Mouse (Mus musculus) left cerebral cortex, adult 9 months (tissue): Measurements from ENCODE around the gene Mrpl48.
A peak's percentile ranks its signal among the peaks of the same experiment; 100 is the strongest.
"Not testable (repeated sequence)": the region's sequence is repeated elsewhere in the genome, so short reads cannot be mapped to it uniquely, and the experiment has no call there.

Experiments
- DNase-seq, 2 experiments: peaks; one replicate each; pipeline ENCODE4 v3.0.0; 2022; ENCODE audit warnings: low spot score in 2 of 2

The Mrpl48 gene

DNA sequence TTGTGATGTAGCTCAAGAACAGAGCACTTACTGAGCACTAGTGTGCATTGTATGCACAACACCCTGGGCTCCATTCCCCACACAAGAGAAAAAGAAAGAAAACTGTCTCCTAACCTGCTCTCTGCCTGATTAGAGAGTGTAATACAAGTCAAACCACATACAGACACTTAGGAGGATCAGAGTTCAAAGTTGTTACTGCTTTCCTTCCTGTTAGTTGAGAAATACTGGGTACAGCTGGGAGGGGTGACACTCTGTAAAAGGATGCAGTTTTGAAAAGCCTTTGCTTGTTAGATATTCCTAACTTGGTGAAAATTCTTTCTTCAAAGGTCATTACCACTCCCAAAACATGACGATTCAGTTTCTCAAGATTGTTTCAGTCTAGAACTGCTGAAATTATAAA, 18.3 kb downstream of the Mrpl48 start:
- DNase-seq, result no peak

DNA sequence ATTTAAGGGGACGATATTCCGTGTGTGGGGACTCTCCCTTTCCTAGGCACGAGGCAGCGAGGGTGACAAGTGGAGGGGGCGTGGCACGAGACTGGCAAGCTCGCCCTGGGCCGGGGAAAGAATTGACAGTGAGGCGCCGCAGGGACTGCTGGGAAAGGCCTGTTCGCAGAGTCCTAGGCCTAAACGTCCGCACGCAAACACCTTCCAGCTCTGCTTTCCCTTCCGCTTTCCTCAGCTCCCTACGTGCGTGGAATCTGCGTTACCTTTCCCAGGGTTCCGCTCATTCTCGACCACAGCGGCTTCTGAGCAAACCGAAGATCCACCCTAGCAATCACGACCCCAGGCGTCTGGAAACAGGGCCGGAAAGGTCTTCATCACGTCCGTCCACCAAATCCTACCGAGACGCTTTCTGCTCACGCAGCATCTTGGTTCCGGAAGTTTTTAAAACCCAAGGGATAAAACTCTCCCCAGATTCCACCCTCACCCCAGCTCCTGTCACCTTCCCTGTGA, 25.3 kb downstream of the Mrpl48 start:
- peak; percentile 73 to 91 for DNase-seq

DNA sequence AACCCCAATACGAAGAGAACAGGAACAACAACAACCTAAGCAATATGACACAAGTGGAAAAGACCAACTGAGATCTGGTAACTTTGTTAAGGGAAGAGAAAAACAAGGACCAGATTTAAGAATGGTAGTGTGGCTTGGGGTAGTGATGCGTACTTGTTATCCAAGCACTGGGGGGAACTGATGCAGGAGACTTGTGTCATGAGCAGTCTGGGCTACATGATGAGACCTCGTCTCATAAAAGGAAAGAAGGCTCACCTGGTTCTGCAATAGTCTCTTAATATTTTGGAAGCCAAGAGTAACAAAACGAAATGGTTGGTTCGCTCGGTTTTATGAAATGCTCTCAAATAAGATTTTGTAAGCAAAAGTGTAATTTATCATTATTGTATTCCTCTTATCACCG, 25.9 kb downstream of the Mrpl48 start:
- DNase-seq, result no peak

DNA sequence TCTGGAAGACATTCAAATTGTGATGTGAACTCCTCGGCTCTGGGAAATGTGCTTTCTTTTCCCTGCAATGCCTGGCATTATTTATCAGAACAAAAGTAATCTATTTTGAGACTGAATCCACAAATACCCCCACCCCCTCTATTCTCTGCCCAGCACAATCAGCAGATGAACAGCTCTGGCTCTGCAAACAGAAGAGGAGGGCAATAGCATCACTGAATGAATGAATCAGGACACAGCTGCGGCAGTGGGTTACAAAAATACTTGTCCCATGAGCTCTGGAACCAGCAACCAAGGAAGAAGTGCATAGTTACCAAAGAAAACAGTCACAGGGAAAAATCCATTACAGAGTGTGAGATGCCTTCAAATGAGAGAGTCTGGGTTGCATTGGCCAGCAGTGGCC, 29.3 kb downstream of the Mrpl48 start:
- DNase-seq, result peak; percentile 30 to 42

DNA sequence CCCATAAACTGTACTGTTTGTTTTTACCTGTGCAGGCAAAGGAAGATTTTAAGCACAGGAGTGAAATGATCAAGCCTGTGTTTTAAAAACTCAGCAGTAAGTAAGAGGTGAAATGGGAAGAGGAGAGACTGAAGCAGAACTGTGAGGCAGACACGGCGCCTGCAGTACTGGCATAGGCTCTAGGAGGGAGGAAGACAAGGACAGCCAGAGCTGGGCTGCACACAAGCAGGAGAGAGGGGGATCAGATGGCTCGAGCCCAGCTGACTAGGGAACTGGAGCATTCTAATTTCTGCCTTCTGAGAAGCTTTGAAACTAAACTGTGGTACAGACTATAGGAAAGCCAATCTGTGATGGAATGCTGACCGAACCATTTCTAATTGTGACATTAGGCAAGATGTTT, 35.4 kb downstream of the Mrpl48 start:
- no peak for DNase-seq

DNA sequence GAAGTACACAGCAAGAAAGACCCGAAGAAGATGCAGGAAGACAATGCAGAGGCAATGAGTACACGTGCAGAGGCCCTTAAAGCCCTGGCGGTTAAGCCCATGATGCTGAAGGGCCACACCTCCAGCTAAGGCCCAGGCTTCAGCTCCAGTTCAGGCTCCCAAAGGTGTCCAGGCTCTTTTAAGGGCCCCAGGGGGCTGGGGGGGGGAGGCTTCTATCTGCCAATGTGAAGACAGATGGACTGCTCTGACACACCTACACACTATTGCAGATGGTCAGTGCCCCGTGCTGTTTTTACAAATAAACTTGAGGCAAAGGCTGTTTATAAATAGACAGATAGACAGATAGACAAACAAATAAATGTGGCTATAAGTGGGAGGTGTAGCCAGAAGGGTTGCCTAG, 36.0 kb downstream of the Mrpl48 start:
- no peak for DNase-seq

DNA sequence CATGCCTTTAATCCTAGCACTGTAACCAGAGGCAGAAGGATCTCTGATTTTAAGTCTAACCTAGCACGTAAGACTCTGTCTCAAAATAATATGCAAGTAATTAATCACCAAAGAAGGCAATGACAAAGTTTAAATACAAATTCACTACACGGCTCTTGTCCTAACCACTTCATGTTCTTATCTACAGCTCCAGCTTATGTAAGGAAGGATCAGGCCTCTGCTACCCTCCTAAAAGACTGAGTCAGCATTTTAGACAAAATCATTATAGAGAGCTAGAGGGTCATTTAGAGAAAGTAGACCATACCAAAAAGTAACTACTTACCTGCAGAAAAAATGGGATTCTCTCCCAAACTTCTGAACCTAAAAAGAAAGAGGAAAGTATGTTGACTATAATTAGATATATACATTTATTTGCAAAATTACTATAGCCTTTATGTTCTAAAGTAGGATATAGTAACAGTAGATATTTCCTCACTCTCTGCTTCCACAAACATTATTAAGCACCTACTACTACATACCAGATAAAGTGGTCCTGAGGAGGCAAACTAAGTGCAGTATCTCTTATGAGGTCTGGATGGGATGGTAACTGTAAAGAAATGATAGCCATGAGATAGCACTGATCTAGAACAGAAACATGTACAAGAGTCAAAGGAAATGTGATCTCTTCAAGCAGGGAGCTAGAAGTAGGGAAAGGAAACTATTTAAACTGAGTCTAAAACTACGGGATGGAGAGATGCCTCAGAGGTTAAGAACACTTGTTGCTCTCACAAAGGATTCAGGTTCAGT, 37.0 kb downstream of the Mrpl48 start:
- no peak for DNase-seq

DNA sequence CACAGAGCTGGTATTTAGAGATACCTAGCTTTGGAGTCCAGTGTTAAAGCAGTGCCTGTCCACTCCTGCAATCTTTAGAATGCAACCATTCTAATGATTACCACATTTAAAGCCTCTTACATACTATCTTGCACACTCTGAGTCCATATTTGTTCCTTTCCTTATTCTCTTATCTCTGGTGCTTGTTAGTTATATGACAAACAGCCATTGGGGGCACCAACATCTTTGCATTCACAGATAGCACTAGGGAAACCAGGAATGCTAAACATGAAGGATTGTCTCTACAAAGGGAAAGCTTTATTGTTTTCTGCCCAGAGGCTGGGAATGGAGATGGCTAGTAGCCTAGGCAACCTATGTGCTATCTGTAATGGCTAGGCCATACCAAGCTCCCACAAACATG, 38.2 kb downstream of the Mrpl48 start:
- DNase-seq, result no peak

DNA sequence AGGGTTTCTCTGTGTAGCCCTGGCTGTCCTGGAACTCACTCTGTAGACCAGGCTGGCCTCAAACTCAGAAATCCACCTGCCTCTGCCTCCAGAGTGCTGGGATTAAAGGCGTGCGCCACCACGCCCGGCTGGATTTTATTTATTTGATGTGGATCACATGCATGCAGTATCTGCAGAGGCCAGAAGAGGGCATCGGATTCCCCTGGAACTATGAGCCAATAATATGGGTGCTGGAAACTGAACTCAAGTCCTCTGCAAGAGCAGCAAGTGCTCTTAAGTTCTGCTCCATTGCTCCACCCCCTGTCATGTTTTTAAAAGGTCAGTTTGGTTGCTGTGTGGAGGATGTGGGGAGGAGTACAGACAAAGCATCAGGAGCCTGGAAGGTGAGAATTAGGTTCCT, 40.9 kb downstream of the Mrpl48 start:
- DNase-seq, result not testable (repeated sequence)

DNA sequence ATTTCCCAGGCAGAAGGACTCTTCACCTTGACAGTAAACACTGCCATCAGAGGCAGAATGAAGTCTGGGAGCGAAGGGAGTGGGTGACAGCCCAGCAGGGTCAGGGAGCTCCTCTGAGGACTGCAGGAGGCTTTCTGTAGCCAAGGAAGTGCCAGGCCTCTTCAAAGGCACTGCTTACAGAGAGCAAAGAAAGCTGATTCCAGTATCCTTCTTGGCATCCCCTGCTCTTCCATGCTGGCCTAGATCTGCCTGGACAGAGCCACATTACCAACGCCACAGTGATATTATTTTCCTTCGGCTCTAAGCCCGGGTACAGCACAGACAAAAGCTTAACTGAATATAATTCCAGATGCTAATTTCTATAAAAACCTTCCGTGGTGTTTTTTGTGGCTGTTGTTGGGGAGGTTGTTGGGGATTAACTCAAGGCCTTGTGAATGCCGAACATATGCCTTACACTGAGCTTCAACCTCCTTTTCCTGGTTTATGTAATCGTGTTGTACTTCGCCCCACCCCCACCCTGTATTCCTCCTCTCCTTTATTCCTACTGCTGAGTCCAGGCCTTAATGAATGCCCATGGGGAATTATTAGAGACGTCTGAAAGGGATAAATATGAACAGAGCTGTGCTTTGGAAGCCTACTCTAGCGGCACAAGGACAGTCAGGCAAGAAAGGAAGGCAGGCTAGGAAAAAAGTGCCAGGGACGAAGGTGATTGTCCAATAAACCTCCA, 46.1 kb downstream of the Mrpl48 start:
- peak in 1 of 2 experiments; percentile 13 for DNase-seq

DNA sequence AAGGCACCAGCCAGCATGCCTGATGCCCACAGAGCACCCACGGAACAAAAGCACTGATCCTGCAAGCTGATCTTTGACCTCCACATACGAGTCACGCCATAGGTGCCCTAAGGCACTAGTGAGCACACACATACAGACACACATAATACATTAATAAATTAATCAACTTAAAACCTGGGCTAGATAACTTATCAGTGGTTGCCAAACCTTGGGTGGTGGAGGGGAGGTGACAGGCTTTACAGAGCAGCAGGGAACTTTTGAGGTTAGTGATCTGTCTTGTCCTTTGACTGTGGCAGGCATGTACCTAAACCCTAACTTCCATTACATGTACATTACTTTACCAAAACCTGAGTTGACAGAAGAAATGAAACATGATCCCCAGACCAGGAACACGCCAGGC, 48.8 kb downstream of the Mrpl48 start:
- DNase-seq, result no peak

DNA sequence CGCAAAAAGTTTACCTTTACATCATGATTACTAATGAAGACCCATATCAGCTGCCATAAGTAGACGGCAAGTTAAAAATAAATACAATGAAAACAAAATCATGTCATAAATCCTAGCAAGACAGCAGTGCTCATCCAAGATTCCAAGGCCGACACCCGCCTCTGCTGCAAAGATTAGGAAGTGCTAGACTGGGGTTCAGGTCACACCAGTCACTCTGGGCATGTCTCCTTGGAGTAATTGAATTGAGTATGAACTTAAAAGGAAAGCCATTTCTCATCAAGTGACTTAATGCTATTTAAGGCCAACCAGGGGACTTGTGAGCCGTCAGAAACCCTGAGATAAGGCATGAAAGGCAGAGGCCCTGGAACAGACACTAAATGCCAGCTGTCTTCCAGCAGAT, 50.9 kb downstream of the Mrpl48 start:
- no peak for DNase-seq

DNA sequence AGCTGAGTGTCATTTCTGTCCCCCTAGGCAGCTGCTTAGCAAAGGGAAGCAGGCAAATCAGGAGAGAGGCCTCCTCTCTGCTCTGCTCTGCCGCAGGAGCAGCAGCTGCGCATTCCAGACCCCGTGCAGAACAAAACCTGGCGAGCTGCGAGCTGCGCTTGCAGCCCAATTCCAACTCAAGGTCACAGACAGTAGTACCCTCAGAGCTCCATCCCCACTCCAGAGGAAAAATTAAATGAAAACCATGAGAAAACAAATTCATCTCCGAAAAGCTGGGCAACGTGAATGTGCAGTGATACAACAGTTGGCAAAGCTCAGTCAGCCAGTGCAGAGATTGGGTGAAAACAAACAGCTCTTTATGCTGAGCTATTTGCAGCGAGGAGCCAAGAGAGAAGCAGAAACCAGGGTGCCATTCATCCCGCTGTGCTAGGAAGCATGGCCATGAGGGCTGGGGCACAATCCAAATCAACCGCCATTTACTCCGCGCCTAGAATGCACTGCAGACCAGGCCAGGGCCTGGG, 52.6 kb downstream of the Mrpl48 start:
- DNase-seq, result peak; percentile 60 to 72

DNA sequence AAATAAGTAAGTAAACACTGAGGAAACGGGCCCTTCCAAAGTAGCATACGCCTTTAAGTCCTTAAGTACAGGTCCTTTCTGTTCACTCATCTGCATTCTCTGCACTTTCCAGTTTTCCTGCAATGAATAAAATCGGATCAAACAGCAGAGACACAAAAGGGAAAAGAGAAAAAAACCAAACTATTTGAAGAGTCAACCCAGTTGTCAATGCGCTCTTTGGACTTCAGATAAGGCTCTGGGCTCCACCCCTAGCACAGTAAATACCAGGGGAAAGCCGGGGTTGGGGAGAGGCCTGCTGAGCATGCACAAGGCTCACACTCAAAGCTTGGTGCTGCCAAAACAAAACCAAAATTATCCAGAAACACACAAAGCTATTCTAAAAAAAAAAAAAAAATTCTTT, 53.2 kb downstream of the Mrpl48 start:
- no peak for DNase-seq

DNA sequence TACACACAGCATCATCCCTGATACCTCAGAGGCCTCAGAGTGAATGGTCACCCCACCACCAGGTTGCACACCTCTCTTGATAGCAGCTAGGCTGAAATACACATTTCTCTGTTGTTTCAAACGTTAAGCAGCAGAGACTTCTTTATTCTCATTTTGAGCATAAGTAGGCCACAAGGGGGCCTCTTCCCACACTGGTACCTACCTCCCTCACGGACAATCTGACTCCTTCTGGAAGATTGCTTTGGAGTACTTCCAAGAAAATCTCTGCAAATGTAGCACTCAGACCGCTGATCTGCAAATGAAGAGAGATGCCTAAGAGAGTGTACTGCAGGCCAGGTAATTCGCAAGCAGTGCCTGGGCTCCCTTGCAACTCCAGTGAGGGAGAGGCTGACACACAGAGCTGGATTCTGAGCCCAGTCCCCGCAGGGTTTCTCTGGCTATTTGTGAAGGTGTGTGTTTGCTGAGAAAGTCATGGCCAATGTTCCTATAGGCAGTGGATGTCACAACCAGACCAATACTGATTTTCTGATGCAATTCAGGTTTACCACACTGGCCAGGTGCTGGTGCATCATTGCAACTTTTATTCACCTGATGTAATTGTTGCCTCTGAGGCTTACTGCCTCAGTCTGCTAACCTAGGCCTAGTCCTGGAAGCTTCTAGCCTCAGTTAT, 57.6 kb downstream of the Mrpl48 start:
- DNase-seq, result peak in 1 of 2 experiments; percentile 75

DNA sequence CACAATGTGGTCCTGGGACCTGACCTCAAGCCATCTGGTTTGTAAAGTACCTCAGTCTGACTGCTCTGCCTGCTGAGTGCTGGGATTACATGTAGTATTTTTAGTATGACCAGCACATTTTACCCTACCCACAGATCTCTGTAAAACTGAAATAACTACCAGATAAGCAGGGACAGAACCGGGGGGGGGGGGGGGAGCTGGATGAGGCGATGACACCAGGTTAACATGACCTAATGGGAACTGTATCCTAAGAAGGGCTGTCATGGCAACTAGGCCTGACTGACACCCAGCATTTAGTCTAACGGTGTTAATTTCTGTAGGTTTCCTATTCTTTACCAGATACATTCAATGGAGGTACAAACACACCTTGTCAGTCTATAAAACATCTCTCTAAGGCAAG, 58.3 kb downstream of the Mrpl48 start:
- no peak for DNase-seq

DNA sequence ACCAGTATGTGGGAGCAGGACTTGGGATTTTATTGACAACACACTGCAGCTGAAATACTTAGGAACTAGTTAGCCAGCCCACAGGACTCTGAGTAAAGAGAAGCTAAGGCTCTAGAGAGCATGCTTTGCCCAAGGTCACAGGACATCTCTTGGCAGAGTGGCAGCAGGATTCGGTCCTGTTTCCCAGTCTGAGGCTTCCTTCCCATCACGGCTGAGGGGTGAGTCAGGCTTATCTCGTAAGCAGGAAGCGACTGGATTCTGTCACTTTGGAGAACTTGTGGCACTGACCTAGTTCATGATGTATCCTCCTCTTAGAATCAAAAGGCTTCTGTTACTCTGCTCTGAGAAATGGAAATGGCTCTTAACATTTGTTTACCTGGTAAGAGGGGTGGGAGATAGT, 60.5 kb downstream of the Mrpl48 start:
- no peak for DNase-seq

DNA sequence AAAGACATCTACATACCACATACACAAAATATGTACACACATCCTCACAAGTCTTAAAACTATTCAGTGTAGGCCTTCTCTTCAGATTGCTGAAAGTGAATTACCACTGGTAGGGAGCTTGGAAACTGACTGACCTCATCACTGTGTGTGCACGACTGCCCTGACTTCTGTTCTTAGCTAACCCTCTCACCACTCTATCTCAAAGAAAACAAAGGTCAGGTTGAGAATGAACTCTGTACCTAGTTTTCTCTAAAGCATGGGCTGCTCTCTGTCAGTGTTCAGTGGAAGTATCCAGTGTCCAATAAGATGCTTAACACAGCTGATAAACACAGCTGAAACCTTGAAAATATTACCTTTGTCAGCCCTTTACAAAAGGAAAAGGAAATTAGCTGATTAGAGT, 63.7 kb downstream of the Mrpl48 start:
- no peak for DNase-seq

DNA sequence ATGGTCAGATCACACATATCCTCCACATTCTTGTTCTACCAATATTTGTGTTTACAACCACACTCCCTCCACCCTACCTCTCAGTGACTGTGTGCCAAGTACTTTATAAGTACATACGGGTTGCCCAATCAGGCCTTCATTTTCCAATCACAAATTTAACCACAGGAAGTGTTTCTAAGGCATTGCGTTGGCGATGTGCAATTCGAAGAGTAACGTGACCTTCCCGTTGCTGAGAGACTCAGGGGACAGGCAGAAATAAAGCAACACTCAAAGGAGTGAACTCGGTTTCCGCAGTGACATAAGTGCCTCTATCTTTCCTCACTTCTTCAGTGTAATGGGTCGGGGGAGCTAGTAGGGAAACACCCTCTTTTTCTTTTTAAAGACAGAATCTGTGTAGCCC, 68.6 kb downstream of the Mrpl48 start:
- DNase-seq, result no peak

DNA sequence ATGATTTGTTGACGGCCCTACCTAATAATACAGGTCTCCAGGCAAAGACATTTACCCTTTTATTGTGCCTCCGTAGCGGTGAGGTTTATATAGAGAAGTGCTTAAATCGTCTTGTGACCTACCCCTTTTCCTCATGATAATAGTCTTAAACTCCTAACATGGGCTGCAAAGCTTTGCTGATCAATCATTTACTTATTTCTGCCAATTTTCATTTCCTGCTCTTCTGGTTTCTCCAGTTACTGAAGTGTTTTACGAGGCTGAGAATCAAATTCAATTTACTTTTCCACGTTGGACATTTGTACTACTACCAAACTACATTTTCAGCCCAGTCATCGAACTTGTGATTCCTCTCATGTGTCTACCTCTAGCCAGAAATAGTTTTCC, 70.6 kb downstream of the Mrpl48 start:
- DNase-seq, result no peak

DNA sequence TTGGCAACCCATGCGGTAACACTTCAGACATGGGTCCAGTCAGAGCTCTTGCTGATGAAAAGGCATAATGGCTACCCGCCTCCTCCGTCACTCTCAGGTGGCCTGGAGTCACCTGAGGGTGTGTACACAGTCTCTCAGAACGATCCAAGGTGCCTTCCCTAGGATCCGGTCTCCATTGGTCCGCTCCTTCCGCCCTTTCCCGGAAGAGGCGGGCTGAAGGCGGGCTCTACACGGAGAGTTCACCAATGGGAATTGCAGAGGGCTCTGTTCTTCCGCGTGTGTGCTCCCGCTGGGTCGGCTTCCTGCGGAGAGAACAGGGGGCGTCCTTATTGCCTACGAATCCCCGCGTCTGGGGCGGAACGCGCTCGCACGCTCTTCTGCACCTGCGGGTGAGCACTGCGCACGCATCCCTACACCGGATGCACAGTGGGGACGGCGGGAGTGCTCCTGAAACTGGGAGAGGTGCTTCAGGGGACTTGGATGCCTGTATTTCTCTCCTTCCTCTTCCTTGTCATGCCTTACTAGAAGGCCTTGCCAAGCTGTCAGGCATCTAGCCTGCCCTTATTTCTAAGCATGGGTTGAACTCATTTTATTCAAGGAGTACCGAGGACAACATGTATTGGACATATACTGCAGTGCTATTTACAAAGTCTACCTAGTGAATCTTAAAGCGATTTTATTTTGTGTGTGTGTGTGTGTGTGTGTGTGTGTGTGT, 71.1 kb downstream of the Mrpl48 start, which contains the start of gene Coa4:
Gene Coa4 (plus strand): TSS at position 268 of the 715 bp plus-strand sequence.
- DNase-seq, result peak; percentile 84 to 89

DNA sequence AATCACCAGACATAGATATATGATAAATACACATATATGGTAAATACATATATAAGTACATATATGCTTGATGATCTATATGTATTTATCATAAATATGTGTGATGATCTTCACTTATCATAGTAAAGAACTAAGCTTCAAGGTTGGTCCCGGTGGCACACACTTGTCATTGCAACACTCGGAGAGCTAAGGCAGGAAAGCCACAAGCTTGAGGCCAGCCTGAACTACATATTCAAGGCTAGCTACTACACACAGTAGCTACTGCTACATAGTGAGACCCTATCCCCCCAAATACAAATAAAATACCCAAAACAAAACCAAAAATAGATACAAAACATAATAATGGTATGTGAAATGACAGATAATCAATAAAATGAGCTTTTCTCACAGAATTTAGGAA, 72.3 kb downstream of the Mrpl48 start:
- DNase-seq, result no peak
